Mouse (Mus musculus) hindbrain, embryonic 10.5 days (tissue): ENCODE measurements at regions not wholly inside any gene's neighbourhood (a gene's known extent, or its start where the extent isn't known, plus 50 kb on each side); places are given as distances from the start of the nearest gene placed in this dataset.
"Not testable (repeated sequence)": the region's sequence is repeated elsewhere in the genome, so short reads cannot be mapped to it uniquely, and the experiment has no call there.

ENCODE experiments used
- DNase-seq: peaks from one replicate; pipeline ENCODE4 v3.0.0-alpha.2; 2017; ENCODE audit warnings: low spot score
- H3K27ac ChIP-seq: fragments of 300-500 bp; sonication (generic); 2 replicates; pipeline ENCODE4 v1.5.1; 2016; ENCODE audit warnings: mild to moderate bottlenecking, moderate library complexity
- H3K27me3 ChIP-seq: fragments of 300-500 bp; sonication (generic); 2 replicates; pipeline ENCODE4 v1.6.1; 2016; ENCODE audit warnings: mild to moderate bottlenecking; ENCODE audit not compliant: poor library complexity, insufficient read depth, severe bottlenecking
- H3K36me3 ChIP-seq: fragments of 300-500 bp; sonication (generic); 2 replicates; pipeline ENCODE4 v1.6.1; 2016; ENCODE audit warnings: mild to moderate bottlenecking, moderate library complexity
- H3K4me1 ChIP-seq: fragments of 300-500 bp; sonication (generic); replicated peaks from 2 replicates; pipeline ENCODE4 v1.6.1; 2016; ENCODE audit warnings: mild to moderate bottlenecking
- H3K4me3 ChIP-seq: fragments of 300-500 bp; sonication (generic); 2 replicates; pipeline ENCODE4 v1.5.1; 2016; ENCODE audit warnings: mild to moderate bottlenecking, moderate library complexity
- H3K9me3 ChIP-seq: fragments of 300-500 bp; sonication (generic); 2 replicates; pipeline ENCODE4 v1.6.1; 2016; ENCODE audit warnings: mild to moderate bottlenecking, moderate library complexity
- WGBS: fragments of 180-500 bp; shearing (Covaris S2); methylation state at CpG from one replicate; pipeline ENCODE4 v1.1.7; 2016; 5-methylcytosine and 5-hydroxymethylcytosine counted together

DNA sequence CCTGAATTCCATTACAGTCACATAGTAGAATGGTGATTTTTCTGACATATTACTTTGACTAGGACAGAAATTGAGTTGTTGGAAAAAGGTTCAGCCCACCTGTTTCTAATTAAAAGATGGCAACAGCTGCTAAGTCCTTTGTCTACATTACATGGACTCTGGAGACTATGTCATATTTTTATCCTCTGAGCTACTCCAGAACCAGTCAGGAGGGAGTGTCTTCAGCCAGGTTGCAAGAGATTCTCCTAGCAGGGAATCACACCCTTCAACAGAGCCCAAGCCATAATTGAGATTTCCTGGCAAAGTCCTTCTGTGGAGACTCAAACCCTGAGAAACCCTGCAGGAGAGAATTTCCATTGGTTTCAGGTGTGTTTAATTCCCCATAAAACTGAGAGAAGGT, 123.2 kb upstream of the Gm21293 start:
- DNase-seq: no peak
- no peaks in the 10 kb centered on the region for H3K36me3 ChIP-seq
- H3K9me3 ChIP-seq: no peaks in the 10 kb centered on the region
- no peak overlapping the region for H3K27ac ChIP-seq
- no peaks in the 10 kb centered on the region for H3K4me1 ChIP-seq
- H3K27me3 ChIP-seq: no peaks in the 10 kb centered on the region
- H3K4me3 ChIP-seq: no peak overlapping the region

DNA sequence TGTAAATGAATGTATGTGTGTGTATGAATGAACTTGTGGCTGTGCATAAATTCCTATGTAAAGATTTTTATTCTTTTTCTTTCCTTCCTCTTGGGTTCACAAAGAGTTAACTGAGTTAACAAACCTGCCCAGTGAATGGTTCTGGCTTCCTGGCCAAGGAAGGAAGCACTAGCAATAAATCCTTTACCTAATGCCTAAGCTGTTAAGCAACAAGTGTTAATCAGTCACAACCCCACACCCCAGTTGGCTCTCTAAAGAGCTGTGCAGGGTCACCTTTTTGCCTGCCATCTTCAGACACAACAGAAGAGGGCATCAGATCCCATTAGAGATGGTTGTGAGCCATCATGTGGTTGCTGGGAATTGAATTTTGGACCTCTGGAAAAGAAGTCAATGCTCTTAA, 121.2 kb upstream of the Gm21293 start:
- H3K9me3 ChIP-seq: no peaks in the 10 kb centered on the region
- DNase-seq: no peak

DNA sequence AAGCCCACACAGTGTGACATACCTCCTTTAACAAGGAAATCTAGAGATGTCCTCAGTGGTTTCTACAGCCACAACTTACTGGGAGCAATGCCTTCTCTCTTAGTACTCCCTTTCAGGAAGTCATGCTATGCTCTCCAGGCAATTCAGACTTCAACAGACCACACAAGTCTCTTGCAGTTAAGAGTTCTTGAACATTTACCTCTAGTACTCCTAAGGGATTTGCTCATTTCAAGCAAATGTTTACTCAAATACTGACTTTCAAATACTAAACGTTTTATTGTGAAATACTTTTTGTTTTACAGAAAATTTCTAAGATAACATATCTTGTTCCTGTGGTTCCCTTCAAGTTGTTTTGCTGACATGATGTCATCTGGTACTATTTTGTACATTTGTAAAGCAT, 114.6 kb upstream of the Gm21293 start:
- Histone ChIP-seq H3K36me3 (no peaks in the 10 kb centered on the region), H3K27me3 (no peaks in the 10 kb centered on the region), H3K9me3 (no peaks in the 10 kb centered on the region), H3K4me1 (no peaks in the 10 kb centered on the region), H3K4me3 (no peak overlapping the region), H3K27ac (no peak overlapping the region)
- no peak for DNase-seq
- WGBS: 66% methylated on average over 1 of the region's 1 CpGs

More for the DNA sequence above, 121.2 kb upstream of the Gm21293 start:
- Histone ChIP-seq H3K27me3 (no peaks in the 10 kb centered on the region), H3K4me1 (no peaks in the 10 kb centered on the region), H3K27ac (no peak overlapping the region), H3K36me3 (no peaks in the 10 kb centered on the region), H3K4me3 (no peak overlapping the region)

DNA sequence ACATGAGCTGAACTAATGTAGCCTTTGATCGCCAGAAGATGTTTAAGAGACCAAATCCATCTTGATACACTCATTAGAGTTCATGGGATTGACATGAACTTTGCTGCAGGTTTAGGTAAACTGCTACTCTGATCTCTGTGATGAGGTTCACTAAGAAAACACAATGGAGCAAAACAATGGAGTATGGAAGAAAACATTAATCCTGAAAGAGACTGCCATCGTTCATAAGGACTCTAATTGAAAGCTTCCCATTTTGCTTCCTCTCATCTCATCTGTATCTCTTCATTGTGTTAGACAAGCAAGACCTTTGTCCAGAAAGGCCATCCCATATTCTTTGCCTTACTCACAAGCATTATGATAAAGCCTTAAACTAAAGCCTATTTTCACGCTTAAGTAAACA, 110.0 kb upstream of the Gm21293 start:
- Histone ChIP-seq H3K27me3 (no peaks in the 10 kb centered on the region), H3K27ac (no peak overlapping the region), H3K9me3 (no peaks in the 10 kb centered on the region), H3K4me1 (no peaks in the 10 kb centered on the region), H3K4me3 (no peak overlapping the region), H3K36me3 (no peaks in the 10 kb centered on the region)
- 78% methylated on average over 3 of the region's 3 CpGs for WGBS
- no peak for DNase-seq

DNA sequence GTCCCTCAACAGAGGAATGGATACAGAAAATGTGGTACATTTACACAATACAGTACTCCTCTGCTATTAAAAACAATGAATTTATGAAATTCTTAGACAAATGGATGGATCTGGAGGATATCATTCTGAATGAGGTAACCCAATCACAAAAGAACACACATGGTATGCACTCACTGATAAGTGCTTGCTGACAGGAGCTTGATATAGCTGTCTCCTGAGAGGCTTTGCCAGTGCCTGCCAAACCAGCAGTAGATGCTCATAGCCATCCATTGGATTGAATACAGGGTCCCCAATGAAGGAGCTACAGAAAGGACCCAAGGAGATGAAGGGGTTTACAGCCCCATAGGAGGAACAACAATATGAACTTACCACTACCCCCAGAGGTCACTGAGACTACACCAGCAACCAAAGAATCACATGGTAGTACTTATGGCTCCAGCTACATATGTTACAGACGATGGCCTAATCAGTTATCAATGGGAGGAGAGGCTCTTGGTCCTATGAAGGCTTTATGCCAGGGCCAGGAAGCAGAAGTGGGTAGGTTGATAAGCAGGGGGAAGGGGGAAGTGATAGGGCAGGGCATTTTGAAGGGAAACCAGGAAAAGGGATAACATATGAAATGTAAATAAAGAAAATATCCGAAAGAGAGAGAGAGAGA, 100.9 kb upstream of the Gm21293 start:
- not testable (repeated sequence) for H3K27ac ChIP-seq

DNA sequence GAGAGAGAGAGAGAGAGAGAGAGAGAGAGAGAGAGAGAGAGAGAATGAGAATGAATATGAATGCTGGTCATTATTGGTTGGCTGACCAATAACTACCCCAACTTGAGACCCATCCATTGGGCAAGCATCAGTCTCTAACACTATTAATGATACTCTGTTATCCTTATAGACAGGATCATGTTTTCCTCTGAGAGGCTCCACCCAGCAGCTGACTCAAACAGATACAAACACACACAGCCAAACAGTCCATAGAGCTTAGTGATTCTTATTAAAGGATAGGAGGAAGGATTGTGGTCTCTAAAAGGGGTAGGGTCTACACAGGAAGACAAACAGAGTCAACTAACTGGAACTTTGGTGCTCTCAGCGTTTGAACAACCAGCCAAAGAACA, 100.4 kb upstream of the Gm21293 start:
- no peak for DNase-seq
- no peaks in the 10 kb centered on the region for H3K27me3 ChIP-seq
- no peaks in the 10 kb centered on the region for H3K9me3 ChIP-seq
- no peak overlapping the region for H3K4me3 ChIP-seq
- no peak overlapping the region for H3K27ac ChIP-seq
- 76% methylated on average over 1 of the region's 1 CpGs for WGBS
- H3K4me1 ChIP-seq: no peaks in the 10 kb centered on the region
- no peaks in the 10 kb centered on the region for H3K36me3 ChIP-seq

More for the DNA sequence above, 100.9 kb upstream of the Gm21293 start:
- not testable (repeated sequence) for H3K4me3 ChIP-seq, DNase-seq, H3K36me3 ChIP-seq, H3K4me1 ChIP-seq, H3K9me3 ChIP-seq, H3K27me3 ChIP-seq
- WGBS: 75% methylated on average over 2 of the region's 2 CpGs

DNA sequence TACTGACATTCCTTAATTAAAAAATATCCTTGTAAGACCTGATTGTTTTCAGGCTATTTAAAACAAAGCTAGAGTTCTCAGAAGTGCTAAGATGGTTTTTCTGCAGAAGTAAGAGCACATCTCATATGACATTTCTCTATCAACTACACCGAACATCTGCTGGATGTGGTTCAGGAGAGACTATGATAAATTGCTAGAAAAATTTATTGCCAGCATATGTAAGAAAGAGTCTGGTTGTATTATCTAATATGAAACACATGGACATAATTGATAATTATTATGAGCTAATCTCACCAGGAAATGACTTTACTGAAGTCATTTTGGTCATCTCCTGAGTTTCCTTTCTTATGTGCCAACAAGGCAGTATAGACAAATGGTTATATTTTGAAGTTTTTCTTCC, 99.2 kb upstream of the Gm21293 start:
- Histone ChIP-seq H3K9me3 (no peaks in the 10 kb centered on the region), H3K27ac (no peak overlapping the region), H3K4me1 (no peaks in the 10 kb centered on the region), H3K36me3 (no peaks in the 10 kb centered on the region), H3K27me3 (no peaks in the 10 kb centered on the region), H3K4me3 (no peak overlapping the region)
- WGBS: 91% methylated on average over 1 of the region's 1 CpGs
- DNase-seq: no peak
